Mouse (Mus musculus): Measurements from ENCODE around the gene Gnaq.

Gnaq gene

GRCm38 (mm10) chr19:16318128-16318811, 185.6 kb downstream of the Gnaq start:
- no peak for DNase-seq (ENCODE audit: low spot score in 2 of 2)

- no peak for DNase-seq (ENCODE audit: low spot score in 2 of 2)
These were observed 187.4 kb downstream of the Gnaq start for GRCm38 (mm10) chr19:16319986-16320385.

GRCm38 (mm10) chr19:16322986-16323385, 190.4 kb downstream of the Gnaq start:
- no peak for DNase-seq (ENCODE audit: low spot score in 2 of 2)

GRCm38 (mm10) chr19:16324239-16324638, 191.6 kb downstream of the Gnaq start:
- no peak for DNase-seq (ENCODE audit: low spot score in 2 of 2)

GRCm38 (mm10) chr19:16325911-16326310, 193.3 kb downstream of the Gnaq start:
- DNase-seq (ENCODE audit: low spot score in 2 of 2) = no peak

GRCm38 (mm10) chr19:16327401-16328073, 194.9 kb downstream of the Gnaq start:
- DNase-seq (ENCODE audit: low spot score in 2 of 2) = no peak

GRCm38 (mm10) chr19:16328074-16328850, 195.6 kb downstream of the Gnaq start:
- DNase-seq (ENCODE audit: low spot score in 2 of 2) = peak in 1 of 2 experiments; percentile 64

GRCm38 (mm10) chr19:16329056-16329455, 196.4 kb downstream of the Gnaq start:
- DNase-seq (ENCODE audit: low spot score in 2 of 2) = no peak

GRCm38 (mm10) chr19:16329648-16330047, 197.0 kb downstream of the Gnaq start:
- DNase-seq (ENCODE audit: low spot score in 2 of 2) = no peak

- no peak for DNase-seq (ENCODE audit: low spot score in 2 of 2)
These were observed 197.5 kb downstream of the Gnaq start for GRCm38 (mm10) chr19:16330161-16330560.

- no peak for DNase-seq (ENCODE audit: low spot score in 2 of 2)
These were observed 198.4 kb downstream of the Gnaq start for GRCm38 (mm10) chr19:16331047-16331446.

GRCm38 (mm10) chr19:16337866-16338530, 205.4 kb downstream of the Gnaq start:
- DNase-seq (ENCODE audit: low spot score in 2 of 2) = no peak

GRCm38 (mm10) chr19:16339954-16340586, 207.4 kb downstream of the Gnaq start:
- DNase-seq (ENCODE audit: low spot score in 2 of 2) = no peak

GRCm38 (mm10) chr19:16342702-16343101, 210.1 kb downstream of the Gnaq start:
- DNase-seq (ENCODE audit: low spot score in 2 of 2) = peak in 1 of 2 experiments; percentile 26

- no peak for DNase-seq (ENCODE audit: low spot score in 2 of 2)
These were observed 212.9 kb downstream of the Gnaq start for GRCm38 (mm10) chr19:16345516-16345915.

GRCm38 (mm10) chr19:16347037-16347436, 214.4 kb downstream of the Gnaq start:
- DNase-seq (ENCODE audit: low spot score in 2 of 2) = no peak

- DNase-seq (ENCODE audit: low spot score in 2 of 2) = no peak
These were observed 221.1 kb downstream of the Gnaq start for GRCm38 (mm10) chr19:16353701-16354136.

- no peak for DNase-seq (ENCODE audit: low spot score in 2 of 2)
These were observed 225.5 kb downstream of the Gnaq start for GRCm38 (mm10) chr19:16358148-16358547.

GRCm38 (mm10) chr19:16358905-16359304, 226.3 kb downstream of the Gnaq start:
- DNase-seq (ENCODE audit: low spot score in 2 of 2) = peak in 1 of 2 experiments; percentile 30

GRCm38 (mm10) chr19:16366465-16367063, 233.9 kb downstream of the Gnaq start:
- no peak for DNase-seq (ENCODE audit: low spot score in 2 of 2)

- no peak for DNase-seq (ENCODE audit: low spot score in 2 of 2)
These were observed 234.6 kb downstream of the Gnaq start for GRCm38 (mm10) chr19:16367218-16367617.

Measured in cerebellum, postnatal 4 days (tissue).